Mouse (Mus musculus): ENCODE results near the gene Mypn. TPM values are rescaled to one million over a fixed set of nuclear protein-coding genes. Genes with fewer than 3 reads are reported as not detected.

Mypn gene
- polyA plus RNA-seq (2014; fragmentation: Nextera tagmentation; extraction: Ambion mirVana), result 8.7 and 9.5 TPM in 2 replicates

DNA sequence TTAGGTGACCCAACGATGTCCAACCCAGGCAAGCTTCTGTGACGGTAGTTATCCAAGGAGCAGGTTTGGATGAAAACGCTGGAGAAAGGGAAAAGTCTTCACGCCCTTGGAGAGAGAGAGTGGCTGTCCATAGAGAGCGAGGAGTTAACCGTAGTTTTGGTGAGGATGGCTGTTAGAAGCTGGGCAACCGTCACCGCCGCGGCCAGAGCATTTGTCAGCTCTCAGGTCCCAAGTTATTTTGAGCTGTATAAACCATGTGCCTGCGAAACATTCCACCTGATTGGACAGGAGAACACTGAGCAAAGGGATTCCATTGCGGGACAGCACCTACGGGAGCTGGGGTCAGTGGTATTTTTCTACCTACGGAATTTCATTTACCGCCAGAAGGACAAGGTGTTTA, at the start of gene Mypn:
Mypn (minus strand) TSS at position 225 of the 400 bp plus-strand sequence.
- peak within 1 kb of the TSS; percentile 61 for H3K4me2 ChIP-seq (ENCODE audit: low read length)
- peak within 1 kb of the TSS; percentile 69 for H3K9ac ChIP-seq (ENCODE audit: low read length)
- H3K36me3 ChIP-seq (ENCODE audit: control insufficient read depth, insufficient read depth, low read length), result no peaks in the 10 kb centered on the region
- 43% methylated on average over 15 of the region's 15 CpGs for WGBS
- peaks cover 4 to 13% of the 10 kb centered on the region in 2 experiments; a peak in 3 of 4 replicates for H3K4me1 ChIP-seq (ENCODE audit: control insufficient read depth in 2 of 2, insufficient read depth in 2 of 2, low read length in 2 of 2)
- H3K27ac ChIP-seq (replicated peaks in 1 of 2; ENCODE audit: control insufficient read depth in 1 of 2, insufficient read depth in 1 of 2, low read depth in 2 of 2, low read length in 2 of 2), result peak within 1 kb of the TSS; percentile 73 to 93
- no peaks in the 10 kb centered on the region for H3K27me3 ChIP-seq (ENCODE audit: control insufficient read depth, insufficient read depth, low read length)
- no peak for ATAC-seq (ENCODE audit: insufficient number of reproducible peaks, insufficient read depth, low FRiP score, low read depth)
- H3K9me3 ChIP-seq (ENCODE audit: control insufficient read depth, low read length), result no peaks in the 10 kb centered on the region
- peak within 1 kb of the TSS; percentile 45 to 63 for H3K4me3 ChIP-seq (ENCODE audit: control insufficient read depth in 1 of 2, insufficient read depth in 1 of 2, low read depth in 1 of 2, low read length in 2 of 2)

GRCm38 (mm10) chr10:63248421-63248820, 44.7 kb upstream of the Mypn start:
- Histone ChIP-seq H3K9ac (ENCODE audit: low read length) (no peak overlapping the region), H3K9me3 (ENCODE audit: control insufficient read depth, low read length) (no peaks in the 10 kb centered on the region), H3K4me3 (ENCODE audit: control insufficient read depth in 1 of 2, insufficient read depth in 1 of 2, low read depth in 1 of 2, low read length in 2 of 2) (no peak overlapping the region), H3K4me2 (ENCODE audit: low read length) (no peak overlapping the region), H3K27ac (replicated peaks in 1 of 2; ENCODE audit: control insufficient read depth in 1 of 2, insufficient read depth in 1 of 2, low read depth in 2 of 2, low read length in 2 of 2) (no peak overlapping the region), H3K4me1 (ENCODE audit: control insufficient read depth in 2 of 2, insufficient read depth in 2 of 2, low read length in 2 of 2) (peaks cover 0 to 10% of the 10 kb centered on the region in 2 experiments; a peak in 1 of 4 replicates), H3K36me3 (ENCODE audit: control insufficient read depth, insufficient read depth, low read length) (peaks cover 43% of the 10 kb centered on the region), H3K27me3 (ENCODE audit: control insufficient read depth, insufficient read depth, low read length) (no peaks in the 10 kb centered on the region)
- 91% methylated on average over 6 of the region's 6 CpGs for WGBS
- no peak for ATAC-seq (ENCODE audit: insufficient number of reproducible peaks, insufficient read depth, low FRiP score, low read depth)

- Histone ChIP-seq H3K4me1 (ENCODE audit: control insufficient read depth in 2 of 2, insufficient read depth in 2 of 2, low read length in 2 of 2) (peaks cover 0 to 16% of the 10 kb centered on the region in 2 experiments; a peak in 3 of 4 replicates), H3K36me3 (ENCODE audit: control insufficient read depth, insufficient read depth, low read length) (peaks cover 34% of the 10 kb centered on the region), H3K27me3 (ENCODE audit: control insufficient read depth, insufficient read depth, low read length) (no peaks in the 10 kb centered on the region), H3K9ac (ENCODE audit: low read length) (no peak overlapping the region), H3K9me3 (ENCODE audit: control insufficient read depth, low read length) (no peaks in the 10 kb centered on the region), H3K27ac (replicated peaks in 1 of 2; ENCODE audit: control insufficient read depth in 1 of 2, insufficient read depth in 1 of 2, low read depth in 2 of 2, low read length in 2 of 2) (no peak overlapping the region), H3K4me2 (ENCODE audit: low read length) (no peak overlapping the region), H3K4me3 (ENCODE audit: control insufficient read depth in 1 of 2, insufficient read depth in 1 of 2, low read depth in 1 of 2, low read length in 2 of 2) (no peak overlapping the region)
- WGBS, result 81% methylated on average over 7 of the region's 7 CpGs
- no peak for ATAC-seq (ENCODE audit: insufficient number of reproducible peaks, insufficient read depth, low FRiP score, low read depth)
These were observed 43.7 kb upstream of the Mypn start for GRCm38 (mm10) chr10:63247457-63247856.

DNA sequence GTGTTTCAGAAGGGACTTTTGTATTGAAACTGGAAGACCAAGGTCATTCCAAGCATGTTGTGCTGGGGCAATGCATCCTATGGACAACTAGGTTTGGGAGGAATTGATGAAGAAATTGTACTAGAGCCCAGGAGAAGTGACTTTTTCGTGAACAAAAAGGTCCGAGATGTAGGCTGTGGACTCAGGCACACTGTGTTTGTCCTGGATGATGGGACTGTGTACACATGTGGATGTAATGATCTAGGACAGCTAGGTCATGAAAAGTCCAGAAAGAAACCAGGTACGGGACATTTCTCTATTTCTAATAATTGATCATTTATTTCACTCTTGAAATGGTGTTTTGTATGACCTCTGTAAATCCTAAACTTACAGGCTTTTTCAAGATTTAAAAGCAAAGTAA, 42.1 kb upstream of the Mypn start:
- H3K4me1 ChIP-seq (ENCODE audit: control insufficient read depth in 2 of 2, insufficient read depth in 2 of 2, low read length in 2 of 2), result peaks cover 0 to 17% of the 10 kb centered on the region in 2 experiments; a peak in 3 of 4 replicates
- H3K36me3 ChIP-seq (ENCODE audit: control insufficient read depth, insufficient read depth, low read length), result peaks cover 27% of the 10 kb centered on the region
- no peak overlapping the region for H3K9ac ChIP-seq (ENCODE audit: low read length)
- 92% methylated on average over 3 of the region's 3 CpGs for WGBS
- no peak overlapping the region for H3K4me2 ChIP-seq (ENCODE audit: low read length)
- H3K4me3 ChIP-seq (ENCODE audit: control insufficient read depth in 1 of 2, insufficient read depth in 1 of 2, low read depth in 1 of 2, low read length in 2 of 2), result no peak overlapping the region
- no peak for ATAC-seq (ENCODE audit: insufficient number of reproducible peaks, insufficient read depth, low FRiP score, low read depth)
- H3K9me3 ChIP-seq (ENCODE audit: control insufficient read depth, low read length), result no peaks in the 10 kb centered on the region
- H3K27me3 ChIP-seq (ENCODE audit: control insufficient read depth, insufficient read depth, low read length), result no peaks in the 10 kb centered on the region
- H3K27ac ChIP-seq (replicated peaks in 1 of 2; ENCODE audit: control insufficient read depth in 1 of 2, insufficient read depth in 1 of 2, low read depth in 2 of 2, low read length in 2 of 2), result no peak overlapping the region

DNA sequence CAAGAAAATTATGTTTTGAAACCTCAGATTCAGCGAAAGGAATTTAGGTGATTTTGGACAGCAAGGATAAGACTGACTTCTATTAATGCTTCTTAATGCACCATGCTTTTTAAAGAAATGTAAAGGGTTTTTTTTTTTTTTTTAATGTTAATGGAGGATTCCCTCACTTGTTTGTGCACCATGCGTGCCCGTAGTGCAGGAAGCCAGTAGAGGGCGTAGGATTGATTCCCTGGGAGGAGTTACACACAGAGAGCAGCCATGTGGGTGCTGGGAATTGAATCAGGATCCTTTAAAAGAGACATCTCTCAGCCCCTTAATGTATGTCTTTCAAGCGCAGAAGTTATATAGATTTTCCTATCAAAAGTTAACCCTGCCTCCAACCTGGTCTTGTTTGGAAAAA, 41.0 kb upstream of the Mypn start:
- peak overlapping the region; percentile 93 for H3K9ac ChIP-seq (ENCODE audit: low read length)
- H3K27me3 ChIP-seq (ENCODE audit: control insufficient read depth, insufficient read depth, low read length), result no peaks in the 10 kb centered on the region
- no peak for ATAC-seq (ENCODE audit: insufficient number of reproducible peaks, insufficient read depth, low FRiP score, low read depth)
- peak overlapping the region; percentile 77 to 86; a peak in 3 of 4 replicates for H3K4me3 ChIP-seq (ENCODE audit: control insufficient read depth in 1 of 2, insufficient read depth in 1 of 2, low read depth in 1 of 2, low read length in 2 of 2)
- H3K36me3 ChIP-seq (ENCODE audit: control insufficient read depth, insufficient read depth, low read length), result peaks cover 16% of the 10 kb centered on the region
- H3K4me2 ChIP-seq (ENCODE audit: low read length), result peak overlapping the region; percentile 61
- peak overlapping the region; percentile 91 to 98 for H3K27ac ChIP-seq (replicated peaks in 1 of 2; ENCODE audit: control insufficient read depth in 1 of 2, insufficient read depth in 1 of 2, low read depth in 2 of 2, low read length in 2 of 2)
- H3K9me3 ChIP-seq (ENCODE audit: control insufficient read depth, low read length), result no peaks in the 10 kb centered on the region
- WGBS, result 11% methylated on average over 5 of the region's 5 CpGs
- H3K4me1 ChIP-seq (ENCODE audit: control insufficient read depth in 2 of 2, insufficient read depth in 2 of 2, low read length in 2 of 2), result peaks cover 0 to 17% of the 10 kb centered on the region in 2 experiments; a peak in 3 of 4 replicates

DNA sequence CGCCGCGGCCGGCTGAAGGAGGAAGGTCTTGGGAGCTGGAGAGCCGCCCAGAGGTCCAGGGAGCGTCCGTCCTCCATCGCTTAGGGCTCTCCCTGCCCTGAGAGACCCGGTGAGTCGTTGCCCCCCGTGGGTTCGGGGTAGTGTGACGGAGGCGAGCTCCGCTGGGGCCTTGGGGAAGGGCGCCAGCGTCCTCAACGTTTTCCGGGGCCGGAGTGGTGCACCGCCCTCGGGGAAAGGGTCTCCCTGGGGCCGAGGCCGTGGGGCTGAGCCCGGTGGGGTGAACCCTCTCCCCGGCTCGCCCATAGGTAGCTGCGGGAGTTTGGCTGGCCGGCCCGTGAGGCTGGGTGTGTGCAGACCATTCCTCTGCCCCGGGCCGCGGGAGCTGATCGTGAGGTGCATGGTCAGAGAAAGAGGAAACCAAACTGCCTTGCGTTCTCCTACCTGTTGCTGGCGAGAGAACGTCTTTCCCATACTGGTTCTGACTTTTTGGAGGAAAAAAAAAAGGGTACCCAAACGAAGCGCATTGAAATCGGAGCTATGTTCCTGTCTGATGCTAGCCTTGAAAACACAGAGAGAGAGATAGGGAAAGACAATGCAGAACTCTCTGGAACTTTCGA, 40.4 kb upstream of the Mypn start:
- WGBS, result under 1% methylated on average over 41 of the region's 41 CpGs
- H3K4me2 ChIP-seq (ENCODE audit: low read length), result peak overlapping the region; percentile 61
- H3K36me3 ChIP-seq (ENCODE audit: control insufficient read depth, insufficient read depth, low read length), result peaks cover 14% of the 10 kb centered on the region
- peak overlapping the region; percentile 91 to 98 for H3K27ac ChIP-seq (replicated peaks in 1 of 2; ENCODE audit: control insufficient read depth in 1 of 2, insufficient read depth in 1 of 2, low read depth in 2 of 2, low read length in 2 of 2)
- H3K27me3 ChIP-seq (ENCODE audit: control insufficient read depth, insufficient read depth, low read length), result no peaks in the 10 kb centered on the region
- H3K9me3 ChIP-seq (ENCODE audit: control insufficient read depth, low read length), result no peaks in the 10 kb centered on the region
- peak overlapping the region; percentile 93 for H3K9ac ChIP-seq (ENCODE audit: low read length)
- peak overlapping the region; percentile 77 to 86 for H3K4me3 ChIP-seq (ENCODE audit: control insufficient read depth in 1 of 2, insufficient read depth in 1 of 2, low read depth in 1 of 2, low read length in 2 of 2)
- H3K4me1 ChIP-seq (ENCODE audit: control insufficient read depth in 2 of 2, insufficient read depth in 2 of 2, low read length in 2 of 2), result peaks cover 0 to 17% of the 10 kb centered on the region in 2 experiments; a peak in 3 of 4 replicates
- ATAC-seq (ENCODE audit: insufficient number of reproducible peaks, insufficient read depth, low FRiP score, low read depth), result peak; percentile 68

GRCm38 (mm10) chr10:63243493-63244054, 39.8 kb upstream of the Mypn start, which contains the start of gene Herc4:
Herc4 (plus strand) TSS chr10:63243810.
- H3K9ac ChIP-seq (ENCODE audit: low read length), result peak within 1 kb of the TSS; percentile 93
- peak within 1 kb of the TSS; percentile 91 to 98 for H3K27ac ChIP-seq (replicated peaks in 1 of 2; ENCODE audit: control insufficient read depth in 1 of 2, insufficient read depth in 1 of 2, low read depth in 2 of 2, low read length in 2 of 2)
- H3K4me3 ChIP-seq (ENCODE audit: control insufficient read depth in 1 of 2, insufficient read depth in 1 of 2, low read depth in 1 of 2, low read length in 2 of 2), result peak within 1 kb of the TSS; percentile 77 to 86
- no peaks in the 10 kb centered on the region for H3K27me3 ChIP-seq (ENCODE audit: control insufficient read depth, insufficient read depth, low read length)
- peak; percentile 100 for ATAC-seq (ENCODE audit: insufficient number of reproducible peaks, insufficient read depth, low FRiP score, low read depth)
- H3K4me2 ChIP-seq (ENCODE audit: low read length), result peak within 1 kb of the TSS; percentile 75
- H3K36me3 ChIP-seq (ENCODE audit: control insufficient read depth, insufficient read depth, low read length), result peaks cover 14% of the 10 kb centered on the region
- H3K9me3 ChIP-seq (ENCODE audit: control insufficient read depth, low read length), result no peaks in the 10 kb centered on the region
- 1% methylated on average over 40 of the region's 44 CpGs for whole genome bisulfite sequencing
- H3K4me1 ChIP-seq (ENCODE audit: control insufficient read depth in 2 of 2, insufficient read depth in 2 of 2, low read length in 2 of 2), result peaks cover 0 to 17% of the 10 kb centered on the region in 2 experiments; a peak in 3 of 4 replicates
